Mouse (Mus musculus): ENCODE measurements around the gene Olfr54. TPM values are rescaled to one million over a fixed set of nuclear protein-coding genes. Genes with fewer than 3 reads are reported as not detected.

Olfr54 gene
- polyA plus RNA-seq, 1 experiment from 2014 or later = not detected

- 95% methylated on average over 6 of the region's 6 CpGs for WGBS
Observed at GRCm38 (mm10) chr11:51060981-51061380, 46.9 kb downstream of the Olfr54 start.

GRCm38 (mm10) chr11:51063276-51063675, 49.2 kb downstream of the Olfr54 start:
- Histone ChIP-seq H3K36me3 (ENCODE audit: control insufficient read depth, insufficient read depth, low read length) (peaks cover 39% of the 10 kb centered on the region), H3K4me1 (ENCODE audit: control insufficient read depth, insufficient read depth, low read depth, low read length) (peaks cover 10% of the 10 kb centered on the region), H3K4me3 (ENCODE audit: low read length) (no peak overlapping the region), H3K27me3 (replicated peaks; ENCODE audit: control insufficient read depth, insufficient read depth, low read length) (no peaks in the 10 kb centered on the region), H3K27ac (ENCODE audit: low read depth, low read length) (no peak overlapping the region), H3K9ac (ENCODE audit: low read depth, low read length) (no peak overlapping the region), H3K9me3 (ENCODE audit: control insufficient read depth, low read length) (no peaks in the 10 kb centered on the region), H3K4me2 (ENCODE audit: low read length) (no peak overlapping the region)
- WGBS = 92% methylated on average over 7 of the region's 7 CpGs
- ATAC-seq = no peak

More at GRCm38 (mm10) chr11:51060981-51061380, 46.9 kb downstream of the Olfr54 start:
- no peak overlapping the region for H3K4me2 ChIP-seq (ENCODE audit: low read length)
- no peaks in the 10 kb centered on the region for H3K27me3 ChIP-seq (replicated peaks; ENCODE audit: control insufficient read depth, insufficient read depth, low read length)
- no peak overlapping the region for H3K27ac ChIP-seq (ENCODE audit: low read depth, low read length)
- no peaks in the 10 kb centered on the region for H3K9me3 ChIP-seq (ENCODE audit: control insufficient read depth, low read length)
- peaks cover 21% of the 10 kb centered on the region for H3K36me3 ChIP-seq (ENCODE audit: control insufficient read depth, insufficient read depth, low read length)
- H3K4me1 ChIP-seq (ENCODE audit: control insufficient read depth, insufficient read depth, low read depth, low read length) = peaks cover 10% of the 10 kb centered on the region
- no peak overlapping the region for H3K9ac ChIP-seq (ENCODE audit: low read depth, low read length)
- ATAC-seq = no peak
- no peak overlapping the region for H3K4me3 ChIP-seq (ENCODE audit: low read length)

- no peaks in the 10 kb centered on the region for H3K27me3 ChIP-seq (replicated peaks; ENCODE audit: control insufficient read depth, insufficient read depth, low read length)
- H3K4me2 ChIP-seq (ENCODE audit: low read length) = no peak overlapping the region
- peaks cover 45% of the 10 kb centered on the region for H3K36me3 ChIP-seq (ENCODE audit: control insufficient read depth, insufficient read depth, low read length)
- no peaks in the 10 kb centered on the region for H3K9me3 ChIP-seq (ENCODE audit: control insufficient read depth, low read length)
- peaks cover 10% of the 10 kb centered on the region for H3K4me1 ChIP-seq (ENCODE audit: control insufficient read depth, insufficient read depth, low read depth, low read length)
- H3K4me3 ChIP-seq (ENCODE audit: low read length) = no peak overlapping the region
- H3K27ac ChIP-seq (ENCODE audit: low read depth, low read length) = no peak overlapping the region
- 97% methylated on average over 8 of the region's 8 CpGs for WGBS
- no peak overlapping the region for H3K9ac ChIP-seq (ENCODE audit: low read depth, low read length)
- ATAC-seq = no peak
Observed at GRCm38 (mm10) chr11:51063841-51064240, 49.8 kb downstream of the Olfr54 start.

Other genes starting within 250 kb of the Olfr54 start
- gene Zfp354c, start 186.5 kb upstream of the Olfr54 start, polyA plus RNA-seq (2015; fragmentation: Nextera tagmentation; extraction: Ambion mirVana) = 45.5 and 55.0 TPM in 2 replicates
- gene Zfp879, start 172.7 kb upstream of the Olfr54 start, polyA plus RNA-seq (2015; fragmentation: Nextera tagmentation; extraction: Ambion mirVana) = 1.6 and 2.1 TPM in 2 replicates
- 0.04 TPM in 1 of 2 replicates, not detected in the other for gene Grm6, start 163.6 kb upstream of the Olfr54 start, polyA plus RNA-seq (2015; fragmentation: Nextera tagmentation; extraction: Ambion mirVana)
- gene Zfp454, start 126.6 kb upstream of the Olfr54 start, polyA plus RNA-seq (2015; fragmentation: Nextera tagmentation; extraction: Ambion mirVana) = 10.8 and 11.1 TPM in 2 replicates
- gene Zfp2, start 98.1 kb upstream of the Olfr54 start, polyA plus RNA-seq (2015; fragmentation: Nextera tagmentation; extraction: Ambion mirVana) = 41.3 and 42.6 TPM in 2 replicates
- gene Zfp354b, start 82.6 kb upstream of the Olfr54 start, polyA plus RNA-seq (2015; fragmentation: Nextera tagmentation; extraction: Ambion mirVana) = 4.7 and 4.9 TPM in 2 replicates
- gene 4933414I15Rik, start 70.5 kb upstream of the Olfr54 start, polyA plus RNA-seq (2015; fragmentation: Nextera tagmentation; extraction: Ambion mirVana) = not detected in 2 replicates
- gene Prop1, start 60.5 kb upstream of the Olfr54 start, polyA plus RNA-seq (2015; fragmentation: Nextera tagmentation; extraction: Ambion mirVana) = not detected in 2 replicates
- not detected in 2 replicates for gene Olfr1378, start 47.7 kb upstream of the Olfr54 start, polyA plus RNA-seq (2015; fragmentation: Nextera tagmentation; extraction: Ambion mirVana)
- gene Olfr1377, start 32.3 kb upstream of the Olfr54 start, polyA plus RNA-seq (2015; fragmentation: Nextera tagmentation; extraction: Ambion mirVana) = not detected in 2 replicates
- gene Olfr51, start 10.6 kb upstream of the Olfr54 start, polyA plus RNA-seq (2015; fragmentation: Nextera tagmentation; extraction: Ambion mirVana) = not detected in 2 replicates
- gene Olfr1375, start 33.9 kb downstream of the Olfr54 start, polyA plus RNA-seq (2015; fragmentation: Nextera tagmentation; extraction: Ambion mirVana) = not detected in 2 replicates
- gene Zfp354a, start 45.0 kb downstream of the Olfr54 start, polyA plus RNA-seq (2015; fragmentation: Nextera tagmentation; extraction: Ambion mirVana) = 13.2 TPM in 2 replicates
- not detected in 2 replicates for gene Gm12569, start 206.2 kb downstream of the Olfr54 start, polyA plus RNA-seq (2015; fragmentation: Nextera tagmentation; extraction: Ambion mirVana)
- 113 and 121 TPM in 2 replicates for gene Clk4, start 247.5 kb downstream of the Olfr54 start, polyA plus RNA-seq (2015; fragmentation: Nextera tagmentation; extraction: Ambion mirVana)
- 0.24 and 0.30 TPM in 2 replicates for gene BC049762, start 248.8 kb downstream of the Olfr54 start, polyA plus RNA-seq (2015; fragmentation: Nextera tagmentation; extraction: Ambion mirVana)

Data from hindbrain, embryonic 16.5 days (tissue).